Mouse (Mus musculus) kidney, adult 2 months (tissue): Measurements from ENCODE around the gene Mbnl2. TPM values are rescaled to one million over a fixed set of nuclear protein-coding genes. Genes with fewer than 3 reads are reported as not detected.

Source experiments
- DNase-seq: peaks from one replicate; pipeline ENCODE4 v3.0.0; 2021
- H3K27ac ChIP-seq: fragments of 200-500 bp; 2 replicates; pipeline ENCODE4 v1.5.1; 2012; ENCODE audit warnings: low read depth, low read length, control low read depth, inconsistent platforms; ENCODE audit not compliant: insufficient read depth
- H3K27me3 ChIP-seq: fragments of 200-500 bp; replicated peaks from 2 replicates; pipeline ENCODE4 v1.6.1; 2012; ENCODE audit warnings: mild to moderate bottlenecking, moderate library complexity, low read length, inconsistent platforms; ENCODE audit not compliant: control insufficient read depth, insufficient read depth
- H3K36me3 ChIP-seq: fragments of 200-500 bp; 2 replicates; pipeline ENCODE4 v1.6.1; 2012; ENCODE audit warnings: mild to moderate bottlenecking, moderate library complexity, low read length, inconsistent platforms; ENCODE audit not compliant: control insufficient read depth, insufficient read depth
- H3K4me1 ChIP-seq: fragments of 200-500 bp; 2 replicates; pipeline ENCODE4 v1.6.1; 2011; ENCODE audit warnings: low read length; ENCODE audit not compliant: control insufficient read depth, insufficient read depth
- H3K4me3 ChIP-seq: fragments of 200-500 bp; 2 replicates; pipeline ENCODE4 v1.5.1; 2011; ENCODE audit warnings: mild to moderate bottlenecking, low read depth, low read length, control low read depth; ENCODE audit not compliant: insufficient read depth
- CTCF ChIP-seq: fragments of 200-500 bp; conservative IDR thresholded peaks from 2 replicates; pipeline ENCODE4 v1.5.1; 2011; ENCODE audit warnings: low read depth, mild to moderate bottlenecking, control low read depth, low read length, moderate library complexity, mixed read lengths; ENCODE audit not compliant: insufficient read depth, insufficient read length
- POLR2A ChIP-seq: fragments of 200-500 bp; IDR thresholded peaks from one replicate; pipeline ENCODE4 v1.6.1; 2011; ENCODE audit warnings: low read depth, low read length, control low read depth
- WGBS: fragments of 180-500 bp; shearing (Covaris S2); methylation state at CpG from one replicate; pipeline ENCODE4 v1.1.7; 2018; 5-methylcytosine and 5-hydroxymethylcytosine counted together
- polyA plus RNA-seq: library from polyadenylated mRNA; depleted of rRNA; stranded (reverse); fragments of >200 nt; gene quantifications from 2 replicates; pipeline ENCODE4 v1.2.3, GENCODE M21; 2012

The Mbnl2 gene
- polyA plus RNA-seq, 1 experiment, result 50.0 TPM

DNA sequence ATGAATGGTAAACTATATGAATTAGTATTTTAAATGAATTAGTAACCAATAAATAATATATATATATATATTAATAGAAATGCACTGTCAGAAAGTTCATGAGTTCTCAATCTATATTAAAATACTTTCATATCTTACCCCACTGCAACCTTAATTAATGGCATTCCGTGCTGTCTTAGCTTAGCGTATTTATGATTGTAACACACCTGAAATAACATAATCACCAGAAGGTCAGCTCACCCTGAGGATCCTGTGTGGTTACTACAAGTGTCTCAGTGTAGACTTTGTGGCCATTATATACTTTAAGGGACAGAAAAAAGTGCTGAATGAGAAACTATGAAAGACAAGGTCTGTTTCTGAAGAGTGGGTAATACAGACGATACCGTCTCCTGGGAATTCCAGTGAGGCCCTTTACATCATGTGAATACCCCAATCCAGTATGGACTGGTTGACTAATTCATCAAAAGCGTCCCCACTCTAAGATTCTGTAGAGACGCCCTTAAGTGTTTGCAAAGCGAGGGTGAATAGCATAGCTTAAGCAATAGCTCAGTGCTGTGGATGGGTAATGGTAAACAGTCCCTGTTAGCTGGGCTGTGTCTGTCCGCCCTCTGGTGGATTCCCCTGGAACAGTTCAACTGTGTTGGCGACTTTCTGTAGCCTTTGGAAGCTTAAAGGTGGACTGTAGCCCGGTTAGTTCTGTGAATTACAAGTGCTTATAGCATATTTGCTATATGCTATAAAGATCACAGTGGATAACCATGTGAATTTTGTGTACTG lies 122.6 kb downstream of the Mbnl2 start:
- TF ChIP-seq POLR2A, result no peak
- peak; percentile 95 for TF ChIP-seq CTCF
- Histone ChIP-seq H3K36me3 (no peaks in the 10 kb centered on the region; the same call in none of the 2 replicates), H3K4me3 (no peak overlapping the region), H3K27me3 (no peaks in the 10 kb centered on the region), H3K4me1 (no peaks in the 10 kb centered on the region; the same call in 1 of the 2 replicates), H3K27ac (no peak overlapping the region)
- peak; percentile 87 for DNase-seq
- 38% methylated on average over 10 of the region's 10 CpGs for WGBS

DNA sequence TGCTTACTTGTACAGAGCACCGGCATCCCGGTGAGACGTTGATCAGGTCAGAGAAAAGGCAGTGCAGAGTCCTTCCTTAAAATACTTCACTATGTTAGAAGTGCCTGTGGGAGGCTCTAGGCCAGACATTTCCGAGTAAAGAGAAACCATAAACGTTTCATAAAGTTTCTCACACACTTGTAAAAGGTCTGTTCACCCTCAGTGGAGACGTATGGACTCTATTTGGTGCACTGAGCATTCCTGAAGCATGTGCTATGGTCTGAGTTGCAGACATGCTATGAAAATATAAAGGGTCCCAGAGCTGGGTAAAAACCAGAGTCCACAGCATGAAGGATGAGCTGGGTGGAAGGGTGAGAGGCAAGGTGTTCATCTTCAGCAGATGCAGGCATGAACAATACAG lies 124.1 kb downstream of the Mbnl2 start:
- Histone ChIP-seq H3K36me3 (no peaks in the 10 kb centered on the region; the same call in none of the 2 replicates), H3K27ac (no peak overlapping the region), H3K4me1 (no peaks in the 10 kb centered on the region; the same call in 1 of the 2 replicates), H3K27me3 (no peaks in the 10 kb centered on the region), H3K4me3 (no peak overlapping the region)
- 87% methylated on average over 6 of the region's 6 CpGs for WGBS
- no peak for DNase-seq
- TF ChIP-seq POLR2A, result no peak
- no peak for TF ChIP-seq CTCF

DNA sequence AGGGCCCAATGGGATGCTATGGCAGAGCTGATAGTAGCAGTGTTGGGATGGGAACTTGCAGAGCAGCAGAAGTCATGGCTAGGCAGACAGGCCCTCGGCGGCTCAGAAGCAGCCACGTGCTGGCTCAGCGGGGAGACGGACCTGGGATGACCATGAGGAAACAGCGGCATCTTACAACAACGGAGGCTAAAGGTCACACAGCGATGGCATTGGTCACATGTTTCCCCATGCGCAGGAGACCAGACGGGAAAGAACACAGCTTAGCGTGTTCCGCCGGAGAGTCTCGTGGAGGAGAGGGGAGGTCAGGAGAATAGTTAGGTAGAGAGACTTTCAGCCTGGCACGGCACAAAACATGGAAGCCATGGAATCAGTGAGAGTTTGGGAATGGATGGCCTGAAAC lies 125.7 kb downstream of the Mbnl2 start:
- 89% methylated on average over 15 of the region's 15 CpGs for WGBS
- no peak for DNase-seq
- no peaks in the 10 kb centered on the region; the same call in none of the 2 replicates for H3K36me3 ChIP-seq
- TF ChIP-seq CTCF (no peak), POLR2A (no peak)
- H3K27ac ChIP-seq, result no peak overlapping the region
- H3K4me1 ChIP-seq, result no peaks in the 10 kb centered on the region
- no peaks in the 10 kb centered on the region for H3K27me3 ChIP-seq
- no peak overlapping the region for H3K4me3 ChIP-seq

DNA sequence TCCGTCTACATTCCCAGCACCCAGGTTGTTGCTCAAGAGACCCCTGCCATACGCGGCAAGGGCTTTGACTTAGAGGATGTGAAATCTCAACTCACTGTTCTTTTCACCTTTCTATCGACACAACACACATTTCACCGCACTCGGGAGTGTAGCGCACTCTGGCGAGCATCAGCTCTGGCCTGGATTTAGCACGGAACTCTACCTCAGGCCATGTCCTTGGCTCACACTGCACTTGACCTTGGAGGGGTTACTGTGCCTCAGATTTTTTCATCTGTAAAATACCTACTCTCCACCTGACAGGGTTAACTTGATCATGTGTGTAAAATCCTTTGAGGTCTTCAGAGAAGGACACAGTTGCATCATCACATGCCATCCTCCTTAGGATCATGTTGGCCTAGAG lies 127.2 kb downstream of the Mbnl2 start:
- Histone ChIP-seq H3K36me3 (no peaks in the 10 kb centered on the region; the same call in none of the 2 replicates), H3K27me3 (no peaks in the 10 kb centered on the region), H3K27ac (peak overlapping the region; percentile 37; the same call in 1 of the 2 replicates), H3K4me3 (no peak overlapping the region), H3K4me1 (no peaks in the 10 kb centered on the region; the same call in 1 of the 2 replicates)
- peak; percentile 52 for DNase-seq
- WGBS, result 75% methylated on average over 9 of the region's 9 CpGs
- no peak; the same call in 1 of the 2 replicates for TF ChIP-seq CTCF
- no peak for TF ChIP-seq POLR2A

DNA sequence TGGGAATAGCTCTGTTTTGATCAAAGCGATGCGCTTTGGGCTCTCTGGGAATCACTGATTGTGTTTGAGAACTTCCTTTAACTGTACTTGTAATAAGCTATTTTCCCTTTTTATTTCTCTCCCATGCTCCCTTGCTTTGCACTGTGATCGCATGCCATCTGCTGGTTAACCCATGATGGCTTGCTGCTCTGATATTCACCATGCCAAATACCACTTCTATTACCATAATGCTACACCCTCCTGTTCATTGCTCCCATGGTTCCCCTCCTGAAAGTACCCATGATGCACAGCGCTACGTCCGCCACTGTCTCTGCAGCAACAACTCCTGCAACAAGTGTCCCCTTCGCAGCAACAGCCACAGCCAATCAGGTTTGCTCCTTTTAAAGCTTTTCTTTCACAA lies 128.9 kb downstream of the Mbnl2 start:
- DNase-seq, result no peak
- Histone ChIP-seq H3K4me1 (no peaks in the 10 kb centered on the region; the same call in 1 of the 2 replicates), H3K27me3 (no peaks in the 10 kb centered on the region), H3K27ac (no peak overlapping the region), H3K36me3 (no peaks in the 10 kb centered on the region; the same call in none of the 2 replicates), H3K4me3 (no peak overlapping the region)
- WGBS, result 95% methylated on average over 7 of the region's 7 CpGs
- TF ChIP-seq POLR2A (no peak), CTCF (0 out of 2 replicates have a peak, but pooled peaks have one; percentile 20)

DNA sequence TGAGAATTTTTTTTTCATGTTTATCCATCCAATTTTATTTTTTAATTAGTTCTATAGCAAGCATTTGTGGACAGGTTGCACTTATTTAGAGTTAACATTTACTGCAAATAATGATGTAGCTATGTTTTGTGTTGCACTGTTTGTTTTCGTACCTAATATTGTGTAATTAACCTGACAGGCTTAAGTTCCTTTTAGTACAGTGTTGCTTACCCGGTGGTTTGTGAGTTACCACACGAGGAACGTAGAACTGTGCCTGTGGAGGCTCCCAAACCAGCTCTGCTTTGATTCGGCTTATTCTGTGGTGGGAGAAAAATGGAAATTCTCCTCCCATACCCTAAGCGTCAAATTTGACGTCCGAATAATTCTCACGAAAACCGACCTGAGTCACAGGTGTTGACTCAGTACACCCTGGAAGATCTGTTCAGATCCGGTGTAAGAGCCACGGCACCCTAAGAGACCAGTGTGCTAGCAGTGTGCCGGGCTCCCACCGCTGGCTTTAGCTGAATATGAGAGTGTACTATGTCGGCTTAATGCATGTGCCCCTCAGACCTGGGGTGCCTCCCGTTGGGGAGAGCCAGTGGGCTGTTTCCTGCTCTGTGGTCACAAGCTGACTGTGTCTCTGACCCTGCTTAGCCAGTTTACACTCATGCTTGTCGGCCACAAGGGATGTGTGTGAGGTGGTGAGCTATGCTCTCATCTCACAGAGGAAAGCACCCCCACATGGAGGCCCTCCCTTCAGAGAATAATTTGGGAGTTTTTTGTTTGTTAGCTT lies 129.5 kb downstream of the Mbnl2 start:
- no peaks in the 10 kb centered on the region; the same call in 1 of the 2 replicates for H3K4me1 ChIP-seq
- H3K4me3 ChIP-seq, result no peak overlapping the region
- H3K36me3 ChIP-seq, result no peaks in the 10 kb centered on the region; the same call in none of the 2 replicates
- no peak for DNase-seq
- no peak for TF ChIP-seq POLR2A
- no peak for TF ChIP-seq CTCF
- H3K27ac ChIP-seq, result no peak overlapping the region
- H3K27me3 ChIP-seq, result no peaks in the 10 kb centered on the region
- 76% methylated on average over 17 of the region's 17 CpGs for WGBS
